Mouse (Mus musculus): ENCODE measurements around the gene Gfod1.

GRCm38 (mm10) chr13:43172036-43172713 lies 131.8 kb downstream of the Gfod1 start:
- no peak for TF ChIP-seq POLR2A (IDR thresholded peaks at IDR 0.05; ENCODE audit: borderline replicate concordance, insufficient read depth, low read length)
- no peak; the same call in 1 of the 2 replicates for TF ChIP-seq CTCF (IDR thresholded peaks at IDR 0.05; ENCODE audit: borderline replicate concordance, insufficient read depth, low read depth, low read length)

Measured in cerebellum, adult 2 months (tissue).